Mouse (Mus musculus) bone marrow, adult 2 months (tissue): ENCODE data around the gene Glt6d1.

Experiments
- CTCF ChIP-seq: fragments of 200-500 bp; IDR thresholded peaks from 2 replicates; pipeline ENCODE4 v1.5.1; 2011; ENCODE audit warnings: low read length, control low read depth; ENCODE audit not compliant: control insufficient read depth, insufficient read depth
- POLR2A ChIP-seq: fragments of 200-500 bp; IDR thresholded peaks from 2 replicates; pipeline ENCODE4 v1.6.1; 2011; ENCODE audit warnings: low read depth, mild to moderate bottlenecking, control low read depth, low read length, borderline replicate concordance; ENCODE audit not compliant: control insufficient read depth

- TF ChIP-seq POLR2A, result no peak
- no peak for TF ChIP-seq CTCF
Observed at GRCm38 (mm10) chr2:25785573-25786322, 29.9 kb downstream of the Glt6d1 start.
